Mouse (Mus musculus): Measurements from ENCODE around the gene Patz1. TPM values are rescaled to one million over a fixed set of nuclear protein-coding genes. Genes with fewer than 3 reads are reported as not detected.
A peak's percentile ranks its signal among the peaks of the same experiment; 100 is the strongest.

Gene Patz1
- polyA plus RNA-seq, 1 experiment from 2014 or later: 61.7 TPM

GRCm38 (mm10) chr11:3269241-3269640, 19.4 kb upstream of the Patz1 start:
- Histone ChIP-seq H3K9ac (ENCODE audit: low read length) (no peak overlapping the region), H3K27ac (ENCODE audit: low read depth, low read length) (no peak overlapping the region), H3K9me3 (replicated peaks; ENCODE audit: control insufficient read depth, low read length) (no peaks in the 10 kb centered on the region), H3K27me3 (replicated peaks; ENCODE audit: control insufficient read depth, insufficient read depth, low read length) (no peaks in the 10 kb centered on the region), H3K36me3 (ENCODE audit: control insufficient read depth, insufficient read depth, low read length) (no peaks in the 10 kb centered on the region; the same call in 1 of the 2 replicates), H3K4me3 (ENCODE audit: low read depth, low read length) (no peak overlapping the region), H3K4me1 (ENCODE audit: control insufficient read depth, insufficient read depth, low read length) (peaks cover 8% of the 10 kb centered on the region), H3K4me2 (ENCODE audit: low read length) (no peak overlapping the region)
- DNase-seq (ENCODE audit: low spot score) (no peak), ATAC-seq (no peak)
- WGBS: 30% methylated on average over 4 of the region's 4 CpGs

- H3K4me1 ChIP-seq (ENCODE audit: control insufficient read depth, insufficient read depth, low read length): no peaks in the 10 kb centered on the region
- no peak overlapping the region for H3K4me2 ChIP-seq (ENCODE audit: low read length)
- no peak overlapping the region for H3K4me3 ChIP-seq (ENCODE audit: low read depth, low read length)
- 66% methylated on average over 5 of the region's 5 CpGs for WGBS
- no peaks in the 10 kb centered on the region for H3K9me3 ChIP-seq (replicated peaks; ENCODE audit: control insufficient read depth, low read length)
- H3K27me3 ChIP-seq (replicated peaks; ENCODE audit: control insufficient read depth, insufficient read depth, low read length): no peaks in the 10 kb centered on the region
- no peaks in the 10 kb centered on the region for H3K36me3 ChIP-seq (ENCODE audit: control insufficient read depth, insufficient read depth, low read length)
- ATAC-seq (no peak), DNase-seq (ENCODE audit: low spot score) (no peak)
- no peak overlapping the region for H3K9ac ChIP-seq (ENCODE audit: low read length)
- no peak overlapping the region for H3K27ac ChIP-seq (ENCODE audit: low read depth, low read length)
Observed at GRCm38 (mm10) chr11:3278351-3278750, 10.3 kb upstream of the Patz1 start.

- H3K4me2 ChIP-seq (ENCODE audit: low read length): no peak overlapping the region
- ATAC-seq: no peak
Observed at GRCm38 (mm10) chr11:3279729-3280128, 8.9 kb upstream of the Patz1 start.

GRCm38 (mm10) chr11:3282887-3283286, 5.8 kb upstream of the Patz1 start:
- Histone ChIP-seq H3K9ac (ENCODE audit: low read length) (no peak overlapping the region), H3K27ac (ENCODE audit: low read depth, low read length) (no peak overlapping the region), H3K4me3 (ENCODE audit: low read depth, low read length) (no peak overlapping the region), H3K9me3 (replicated peaks; ENCODE audit: control insufficient read depth, low read length) (no peaks in the 10 kb centered on the region), H3K27me3 (replicated peaks; ENCODE audit: control insufficient read depth, insufficient read depth, low read length) (no peaks in the 10 kb centered on the region), H3K36me3 (ENCODE audit: control insufficient read depth, insufficient read depth, low read length) (no peaks in the 10 kb centered on the region), H3K4me1 (ENCODE audit: control insufficient read depth, insufficient read depth, low read length) (peaks cover 9% of the 10 kb centered on the region; the same call in 1 of the 2 replicates), H3K4me2 (ENCODE audit: low read length) (no peak overlapping the region)
- no peak for DNase-seq (ENCODE audit: low spot score)
- no peak for ATAC-seq
- WGBS: 86% methylated on average over 6 of the region's 6 CpGs

More at GRCm38 (mm10) chr11:3279729-3280128, 8.9 kb upstream of the Patz1 start:
- H3K27me3 ChIP-seq (replicated peaks; ENCODE audit: control insufficient read depth, insufficient read depth, low read length): no peaks in the 10 kb centered on the region
- no peak overlapping the region for H3K9ac ChIP-seq (ENCODE audit: low read length)
- no peaks in the 10 kb centered on the region for H3K9me3 ChIP-seq (replicated peaks; ENCODE audit: control insufficient read depth, low read length)
- H3K4me3 ChIP-seq (ENCODE audit: low read depth, low read length): no peak overlapping the region
- WGBS: 84% methylated on average over 2 of the region's 2 CpGs
- no peaks in the 10 kb centered on the region for H3K4me1 ChIP-seq (ENCODE audit: control insufficient read depth, insufficient read depth, low read length)
- no peak overlapping the region for H3K27ac ChIP-seq (ENCODE audit: low read depth, low read length)
- DNase-seq (ENCODE audit: low spot score): no peak
- no peaks in the 10 kb centered on the region for H3K36me3 ChIP-seq (ENCODE audit: control insufficient read depth, insufficient read depth, low read length)

- Histone ChIP-seq H3K27me3 (replicated peaks; ENCODE audit: control insufficient read depth, insufficient read depth, low read length) (no peaks in the 10 kb centered on the region), H3K9ac (ENCODE audit: low read length) (no peak overlapping the region), H3K36me3 (ENCODE audit: control insufficient read depth, insufficient read depth, low read length) (no peaks in the 10 kb centered on the region), H3K4me2 (ENCODE audit: low read length) (no peak overlapping the region), H3K27ac (ENCODE audit: low read depth, low read length) (no peak overlapping the region), H3K4me3 (ENCODE audit: low read depth, low read length) (no peak overlapping the region), H3K4me1 (ENCODE audit: control insufficient read depth, insufficient read depth, low read length) (peaks cover 9% of the 10 kb centered on the region; the same call in 1 of the 2 replicates), H3K9me3 (replicated peaks; ENCODE audit: control insufficient read depth, low read length) (no peaks in the 10 kb centered on the region)
- WGBS: 91% methylated on average over 6 of the region's 6 CpGs
- no peak for ATAC-seq
- DNase-seq (ENCODE audit: low spot score): no peak
Observed at GRCm38 (mm10) chr11:3283645-3284044, 5.0 kb upstream of the Patz1 start.

- no peak for DNase-seq (ENCODE audit: low spot score)
- 92% methylated on average over 3 of the region's 3 CpGs for WGBS
- no peak overlapping the region for H3K4me3 ChIP-seq (ENCODE audit: low read depth, low read length)
- H3K4me2 ChIP-seq (ENCODE audit: low read length): no peak overlapping the region
- H3K36me3 ChIP-seq (ENCODE audit: control insufficient read depth, insufficient read depth, low read length): no peaks in the 10 kb centered on the region
- no peak overlapping the region for H3K27ac ChIP-seq (ENCODE audit: low read depth, low read length)
- ATAC-seq: no peak
- no peaks in the 10 kb centered on the region for H3K27me3 ChIP-seq (replicated peaks; ENCODE audit: control insufficient read depth, insufficient read depth, low read length)
- H3K9ac ChIP-seq (ENCODE audit: low read length): no peak overlapping the region
- H3K4me1 ChIP-seq (ENCODE audit: control insufficient read depth, insufficient read depth, low read length): peaks cover 9% of the 10 kb centered on the region; the same call in 1 of the 2 replicates
- H3K9me3 ChIP-seq (replicated peaks; ENCODE audit: control insufficient read depth, low read length): no peaks in the 10 kb centered on the region
Observed at GRCm38 (mm10) chr11:3285940-3286339, 2.7 kb upstream of the Patz1 start.

GRCm38 (mm10) chr11:3287131-3287530, 1.5 kb upstream of the Patz1 start:
- peaks cover 9% of the 10 kb centered on the region; the same call in 1 of the 2 replicates for H3K4me1 ChIP-seq (ENCODE audit: control insufficient read depth, insufficient read depth, low read length)
- no peak for ATAC-seq
- no peak overlapping the region for H3K4me2 ChIP-seq (ENCODE audit: low read length)
- H3K27me3 ChIP-seq (replicated peaks; ENCODE audit: control insufficient read depth, insufficient read depth, low read length): no peaks in the 10 kb centered on the region
- H3K4me3 ChIP-seq (ENCODE audit: low read depth, low read length): no peak overlapping the region
- H3K9ac ChIP-seq (ENCODE audit: low read length): no peak overlapping the region
- DNase-seq (ENCODE audit: low spot score): peak; percentile 76
- H3K9me3 ChIP-seq (replicated peaks; ENCODE audit: control insufficient read depth, low read length): no peaks in the 10 kb centered on the region
- no peak overlapping the region for H3K27ac ChIP-seq (ENCODE audit: low read depth, low read length)
- 18% methylated on average over 6 of the region's 6 CpGs for WGBS
- H3K36me3 ChIP-seq (ENCODE audit: control insufficient read depth, insufficient read depth, low read length): no peaks in the 10 kb centered on the region

GRCm38 (mm10) chr11:3287921-3288320, 753 bp upstream of the Patz1 start:
- Histone ChIP-seq H3K9me3 (replicated peaks; ENCODE audit: control insufficient read depth, low read length) (no peaks in the 10 kb centered on the region), H3K4me1 (ENCODE audit: control insufficient read depth, insufficient read depth, low read length) (peaks cover 9% of the 10 kb centered on the region), H3K4me3 (ENCODE audit: low read depth, low read length) (peak overlapping the region; percentile 85; the same call in 1 of the 2 replicates), H3K9ac (ENCODE audit: low read length) (peak overlapping the region; percentile 97; the same call in 1 of the 2 replicates), H3K27me3 (replicated peaks; ENCODE audit: control insufficient read depth, insufficient read depth, low read length) (no peaks in the 10 kb centered on the region), H3K27ac (ENCODE audit: low read depth, low read length) (no peak overlapping the region), H3K36me3 (ENCODE audit: control insufficient read depth, insufficient read depth, low read length) (no peaks in the 10 kb centered on the region), H3K4me2 (ENCODE audit: low read length) (peak overlapping the region; percentile 99)
- ATAC-seq: no peak
- WGBS: 62% methylated on average over 5 of the region's 5 CpGs
- no peak for DNase-seq (ENCODE audit: low spot score)

- Histone ChIP-seq H3K27ac (ENCODE audit: low read depth, low read length) (peak overlapping the region; percentile 100), H3K4me3 (ENCODE audit: low read depth, low read length) (peak overlapping the region; percentile 85), H3K27me3 (replicated peaks; ENCODE audit: control insufficient read depth, insufficient read depth, low read length) (no peaks in the 10 kb centered on the region), H3K4me1 (ENCODE audit: control insufficient read depth, insufficient read depth, low read length) (peaks cover 23% of the 10 kb centered on the region), H3K9ac (ENCODE audit: low read length) (peak overlapping the region; percentile 97), H3K36me3 (ENCODE audit: control insufficient read depth, insufficient read depth, low read length) (peaks cover 14% of the 10 kb centered on the region), H3K9me3 (replicated peaks; ENCODE audit: control insufficient read depth, low read length) (no peaks in the 10 kb centered on the region), H3K4me2 (ENCODE audit: low read length) (peak overlapping the region; percentile 99)
- DNase-seq (ENCODE audit: low spot score): peak; percentile 96
- under 1% methylated on average over 25 of the region's 40 CpGs for WGBS
- peak; percentile 80 for ATAC-seq
Observed at GRCm38 (mm10) chr11:3289302-3289802, 678 bp downstream of the Patz1 start.

Measured in forebrain, embryonic 14.5 days (tissue).